Mouse (Mus musculus) heart, postnatal 4 days (tissue): ENCODE data around the gene Thbs2. TPM values are rescaled to one million over a fixed set of nuclear protein-coding genes. Genes with fewer than 3 reads are reported as not detected.

Experiments used
- DNase-seq: peaks from one replicate; pipeline ENCODE4 v3.0.0; 2021
- total RNA-seq, 2 experiments: library from RNA; stranded (reverse); gene quantifications; 2 replicates each; pipeline ENCODE4 v1.2.3; 2021

Thbs2 gene
- 10 to 100 TPM; 66.5 to 74.1 TPM for total RNA-seq

DNA sequence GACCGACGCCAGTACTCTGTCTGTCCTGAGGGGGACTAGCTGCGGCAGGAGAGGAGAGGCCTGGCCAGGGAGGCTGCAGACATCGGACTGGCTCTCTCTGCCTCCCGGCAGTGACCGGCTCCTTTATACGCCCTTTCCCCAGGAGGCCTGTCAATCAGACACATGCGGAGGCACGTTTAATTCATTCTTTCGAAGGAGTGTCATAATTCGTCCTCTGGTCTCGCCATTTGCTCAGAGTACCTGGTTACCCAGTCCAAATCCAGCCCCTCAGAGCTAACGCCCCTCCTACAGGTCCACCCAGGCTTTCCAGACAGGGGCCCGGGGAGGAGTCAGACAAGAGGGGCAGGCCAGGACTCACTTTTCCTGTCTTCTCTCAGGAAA is at the start of gene Thbs2:
Gene Thbs2, minus strand, starts transcription at position 242 of the 381 bp plus-strand sequence.
- DNase-seq, result peak; percentile 79

DNA sequence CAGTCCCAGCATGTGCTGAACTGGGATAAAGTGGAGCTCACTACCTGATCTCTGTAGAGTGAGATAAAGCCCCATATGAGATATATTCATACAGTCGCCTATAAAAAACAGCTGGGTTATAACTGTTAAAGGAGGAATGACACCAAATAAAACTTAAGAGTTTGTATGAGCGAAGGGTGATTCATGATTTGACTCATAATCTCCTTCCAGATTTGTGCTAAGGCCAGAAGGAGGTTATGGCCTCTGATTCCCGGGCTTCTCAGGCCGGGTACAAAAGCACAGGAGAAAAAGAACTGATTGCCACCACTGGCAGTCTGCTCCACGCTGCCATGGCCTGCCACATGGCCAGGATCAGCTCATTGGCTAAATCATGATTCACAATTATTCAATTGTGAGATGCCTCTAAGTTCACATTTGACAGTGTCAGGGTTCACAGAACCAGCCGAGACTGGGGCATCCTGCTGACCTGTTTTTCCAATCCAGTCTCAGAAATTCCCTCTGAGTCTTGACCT is 41.5 kb upstream of the Thbs2 start:
- DNase-seq, result no peak

GRCm38 (mm10) chr17:14734380-14734779 is 40.3 kb upstream of the Thbs2 start:
- no peak for DNase-seq

DNA sequence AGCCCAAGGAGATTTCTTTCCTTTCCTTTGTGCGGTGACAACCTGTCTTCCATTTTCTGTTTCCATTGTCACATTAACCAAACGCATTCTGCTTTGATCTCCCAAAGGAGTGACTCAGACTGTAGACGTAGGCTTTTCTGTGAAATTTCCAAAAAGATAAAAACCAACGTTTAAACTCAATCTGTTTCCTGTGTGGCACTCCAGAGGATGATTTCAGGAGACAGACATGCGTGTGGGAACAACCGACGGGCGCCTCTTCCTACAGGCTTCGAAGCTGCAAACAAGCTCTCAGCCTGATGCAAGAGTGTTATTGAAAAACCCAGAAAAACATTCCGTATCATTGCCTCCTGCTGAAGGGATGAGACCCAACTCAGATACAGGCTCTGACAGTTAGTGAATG is 39.9 kb upstream of the Thbs2 start:
- no peak for DNase-seq

DNA sequence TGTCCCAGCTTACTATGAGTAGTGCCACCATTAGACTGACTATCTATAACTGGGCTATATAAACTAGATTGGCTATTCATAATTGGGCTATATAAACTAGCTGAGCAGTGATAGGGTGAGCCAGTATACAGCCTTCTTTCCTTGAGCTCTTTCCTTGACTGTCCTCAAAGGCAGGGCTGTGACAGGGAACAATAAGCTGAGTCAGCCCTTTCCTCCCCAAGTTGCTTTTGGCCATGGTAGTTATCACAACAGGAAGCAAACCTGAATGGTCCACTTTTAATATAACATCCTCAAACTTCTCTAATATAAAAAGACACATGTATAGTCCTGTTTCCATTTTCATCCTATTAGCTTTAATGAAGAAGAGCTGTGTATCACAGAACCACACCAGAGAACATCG is 39.0 kb upstream of the Thbs2 start:
- no peak for DNase-seq

- DNase-seq, result no peak
Observed at GRCm38 (mm10) chr17:14730629-14731028, 36.6 kb upstream of the Thbs2 start.

DNA sequence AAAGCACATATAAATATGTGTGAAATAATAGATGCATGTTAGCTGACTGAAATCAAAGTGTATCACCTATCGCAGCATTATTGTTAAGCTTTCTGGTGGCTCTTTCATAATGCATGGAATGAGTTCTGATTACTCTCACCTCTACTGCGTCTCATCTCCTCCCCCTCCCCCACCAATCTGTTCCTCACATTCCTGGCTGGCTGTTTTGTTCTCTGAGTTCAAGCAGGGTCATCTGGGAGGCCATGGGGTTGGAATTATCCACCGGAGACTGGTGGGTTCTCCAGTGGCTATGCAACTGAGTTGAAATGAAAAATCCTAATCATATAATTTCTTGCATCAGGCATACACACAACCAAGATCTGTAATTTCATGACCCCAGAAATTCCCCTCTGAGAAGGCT is 33.4 kb upstream of the Thbs2 start:
- no peak for DNase-seq

- no peak for DNase-seq
Observed at GRCm38 (mm10) chr17:14724786-14725185, 30.8 kb upstream of the Thbs2 start.

- DNase-seq, result no peak
Observed at GRCm38 (mm10) chr17:14721325-14721724, 27.3 kb upstream of the Thbs2 start.

DNA sequence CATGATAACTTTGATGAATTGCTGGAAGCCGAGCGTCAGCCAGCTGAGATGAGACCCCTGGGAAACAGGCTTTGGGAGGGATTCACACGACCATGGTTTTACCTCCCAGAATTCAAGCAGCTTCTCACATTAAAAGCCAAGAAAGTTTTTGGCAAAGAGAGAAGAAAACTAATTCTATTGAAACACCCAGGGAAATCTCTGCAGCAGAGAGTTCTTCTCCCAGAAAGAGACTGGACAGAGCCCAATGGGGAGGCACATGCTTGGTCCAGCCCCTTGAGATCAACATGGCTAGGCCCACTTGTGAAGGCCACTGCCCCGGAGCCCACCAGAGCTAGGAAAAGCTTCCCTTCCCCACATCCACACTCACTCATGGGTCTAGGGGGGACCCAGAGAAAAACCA is 26.9 kb upstream of the Thbs2 start:
- DNase-seq, result peak; percentile 32

DNA sequence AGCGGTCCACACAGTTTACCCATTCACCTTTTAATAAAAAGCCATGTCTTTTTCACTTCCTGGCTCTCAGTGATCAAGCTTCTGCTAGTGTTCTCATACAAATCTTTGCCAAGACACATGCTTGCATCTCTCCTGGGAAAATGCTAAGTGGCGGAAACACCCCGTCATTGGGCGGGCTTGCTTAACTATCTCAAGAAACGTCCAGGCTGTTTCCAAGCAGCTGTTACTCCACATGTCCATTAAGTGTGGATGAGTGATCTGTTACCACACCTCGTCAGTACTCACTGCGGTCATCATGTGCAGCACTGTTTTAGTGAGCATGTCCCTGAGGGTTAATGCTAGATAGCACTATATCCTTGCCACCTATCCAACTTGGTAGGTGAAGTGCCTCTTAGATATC is 26.2 kb upstream of the Thbs2 start:
- DNase-seq, result peak; percentile 64

- DNase-seq, result no peak
Observed at GRCm38 (mm10) chr17:14718801-14719200, 24.8 kb upstream of the Thbs2 start.

DNA sequence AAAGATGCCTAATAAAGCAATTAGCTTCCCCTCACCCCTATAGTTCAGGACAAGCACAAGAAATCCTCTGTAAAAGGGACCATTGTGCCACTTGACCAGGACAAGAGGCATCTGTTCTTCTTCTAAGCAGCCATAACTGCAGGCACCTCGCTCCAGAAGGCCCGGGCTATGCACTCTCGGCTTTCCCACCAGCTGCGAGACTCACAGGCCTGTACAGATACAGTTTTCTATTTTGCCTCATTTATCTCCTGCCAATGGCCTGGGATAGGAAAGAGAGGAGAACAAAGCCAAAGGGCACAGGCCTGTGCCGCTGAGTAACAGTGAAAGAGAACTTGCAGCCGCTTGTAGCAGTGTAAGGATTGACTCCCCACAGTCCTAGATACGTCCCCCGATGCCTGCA is 20.7 kb upstream of the Thbs2 start:
- DNase-seq, result no peak

- no peak for DNase-seq
Observed at GRCm38 (mm10) chr17:14714374-14714773, 20.3 kb upstream of the Thbs2 start.

DNA sequence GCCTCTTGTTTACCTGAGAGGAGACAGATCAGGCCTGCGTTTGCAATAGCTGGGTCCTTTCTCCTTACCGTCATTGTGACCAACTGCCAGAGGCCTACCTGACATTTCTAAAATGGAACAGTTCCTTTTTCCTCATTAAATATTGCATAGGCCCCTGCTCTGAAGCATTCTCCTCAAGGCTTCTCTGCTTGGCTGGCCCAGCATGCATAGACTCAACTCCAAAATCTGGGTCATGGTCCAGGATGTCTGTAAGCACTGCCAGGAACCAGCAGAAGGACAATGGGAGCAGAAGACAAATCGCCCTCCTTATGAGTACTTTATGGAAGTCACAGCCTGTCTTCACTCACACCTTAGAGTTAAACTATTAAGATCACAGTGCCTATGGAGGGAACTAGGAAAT is 17.7 kb upstream of the Thbs2 start:
- DNase-seq, result no peak

GRCm38 (mm10) chr17:14711032-14711431 is 17.0 kb upstream of the Thbs2 start:
- peak; percentile 46 for DNase-seq

DNA sequence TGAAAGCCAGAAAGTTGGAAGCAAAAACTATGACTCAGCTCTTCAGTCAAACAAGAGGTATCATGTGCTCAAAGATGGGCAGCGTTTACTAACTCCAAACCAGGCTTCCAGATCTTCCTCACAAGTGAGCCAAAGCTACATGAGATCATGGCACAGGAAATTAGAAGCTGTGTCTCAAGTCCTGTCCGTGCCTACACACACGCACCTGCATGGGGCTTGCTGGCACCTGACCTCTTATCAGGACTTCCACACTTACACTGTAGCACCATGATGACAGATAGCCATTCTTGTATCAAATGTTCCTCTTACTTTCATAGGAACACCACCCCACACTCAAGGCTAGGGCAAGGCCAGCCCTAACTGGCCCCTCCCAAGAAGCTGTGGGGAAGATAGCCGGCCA is 12.0 kb upstream of the Thbs2 start:
- DNase-seq, result no peak

DNA sequence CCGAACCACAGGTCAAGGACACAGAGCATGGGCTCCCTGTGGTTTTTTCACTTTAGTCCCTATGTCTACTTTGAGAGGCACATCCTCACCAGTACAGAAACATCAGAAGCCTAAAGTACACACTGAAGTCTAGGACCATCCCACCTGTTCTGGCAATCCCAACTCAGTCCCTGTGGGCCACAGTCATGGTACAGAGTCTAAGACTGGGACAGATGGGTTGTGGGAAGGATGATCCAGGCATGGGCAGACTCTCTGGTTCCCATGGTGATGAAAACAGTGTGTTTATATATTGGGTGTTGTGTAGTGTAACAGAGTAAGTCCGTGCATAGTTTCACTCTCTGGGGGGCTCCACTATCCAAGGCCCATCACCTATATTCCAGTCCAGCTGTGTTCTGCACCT is 11.4 kb upstream of the Thbs2 start:
- no peak for DNase-seq

- DNase-seq, result no peak
Observed at GRCm38 (mm10) chr17:14703771-14704170, 9.7 kb upstream of the Thbs2 start.

GRCm38 (mm10) chr17:14703268-14703667 is 9.2 kb upstream of the Thbs2 start:
- no peak for DNase-seq

DNA sequence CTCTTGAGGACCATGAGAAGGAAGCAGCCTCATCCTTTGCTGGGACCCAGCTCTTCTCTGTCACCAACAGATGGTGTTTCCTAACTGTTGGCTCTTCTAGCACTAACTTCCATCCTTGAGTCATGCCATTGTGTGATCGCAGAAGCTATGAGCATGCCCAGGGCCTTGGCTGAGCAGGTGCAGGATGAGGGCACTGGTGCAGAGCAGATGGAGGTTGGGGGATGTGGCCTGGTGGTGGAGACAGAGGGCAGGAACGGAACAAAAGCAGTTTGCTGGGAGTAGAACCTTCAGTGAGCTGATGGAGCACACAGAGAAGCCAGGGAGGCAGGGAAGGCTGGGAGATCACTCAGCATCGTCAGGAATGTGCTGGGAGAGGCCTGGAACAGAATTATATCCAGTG is 8.7 kb upstream of the Thbs2 start:
- no peak for DNase-seq

- DNase-seq, result no peak
Observed at GRCm38 (mm10) chr17:14701891-14702290, 7.9 kb upstream of the Thbs2 start.

GRCm38 (mm10) chr17:14700204-14700603 is 6.2 kb upstream of the Thbs2 start:
- no peak for DNase-seq

DNA sequence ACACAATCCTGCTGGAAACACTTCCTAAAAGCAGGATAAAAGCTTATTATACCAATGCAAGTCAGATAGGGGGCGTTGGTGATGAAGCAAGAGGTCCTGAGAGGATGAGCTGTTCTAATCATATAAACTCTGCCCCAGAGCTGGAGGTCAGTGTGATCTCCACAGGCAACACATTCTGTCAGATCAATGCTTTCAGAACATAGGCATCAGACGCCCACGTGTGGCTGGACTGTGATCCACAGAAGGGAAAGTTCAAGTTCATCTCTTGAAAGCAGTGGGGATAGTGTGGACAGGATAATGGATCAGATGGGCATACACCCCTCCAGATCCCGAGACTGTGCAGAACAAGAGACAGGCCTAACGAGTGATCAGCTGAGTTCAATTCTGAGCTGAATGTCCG is 4.2 kb upstream of the Thbs2 start:
- DNase-seq, result no peak

- no peak for DNase-seq
Observed at GRCm38 (mm10) chr17:14697096-14697495, 3.1 kb upstream of the Thbs2 start.
